Mouse (Mus musculus): ENCODE measurements around the gene Snx6. TPM values are rescaled to one million over a fixed set of nuclear protein-coding genes. Genes with fewer than 3 reads are reported as not detected.
A peak's percentile ranks its signal among the peaks of the same experiment; 100 is the strongest.
"Not testable (repeated sequence)": the region's sequence is repeated elsewhere in the genome, so short reads cannot be mapped to it uniquely, and the experiment has no call there.

The Snx6 gene
- polyA plus RNA-seq, 1 experiment from 2014 or later, result 259 TPM

- Histone ChIP-seq H3K9me3 (replicated peaks; ENCODE audit: low read length) (no peaks in the 10 kb centered on the region), H3K4me1 (replicated peaks; ENCODE audit: insufficient read depth, low read length) (0 out of 2 replicates have a peak, but pooled peaks cover 5% of the 10 kb centered on the region), H3K4me2 (ENCODE audit: low read length) (peak overlapping the region; percentile 55), H3K9ac (ENCODE audit: low read depth, low read length) (no peak overlapping the region), H3K27me3 (ENCODE audit: insufficient read depth, low read length) (no peaks in the 10 kb centered on the region), H3K27ac (peak overlapping the region; percentile 54; the same call in 1 of the 2 replicates), H3K4me3 (replicated peaks; ENCODE audit: low read depth, low read length) (peak overlapping the region; percentile 30), H3K36me3 (ENCODE audit: insufficient read depth, low read length) (no peaks in the 10 kb centered on the region)
- WGBS, result 3% methylated on average over 11 of the region's 11 CpGs
- peak; percentile 91 for DNase-seq (ENCODE audit: low spot score)
- ATAC-seq (replicated peaks; ENCODE audit: low FRiP score, low read depth), result peak; percentile 80
- no peak for TF ChIP-seq CTCF (IDR thresholded peaks at IDR 0.05; ENCODE audit: low read depth)
These were observed 39.5 kb upstream of the Snx6 start for GRCm38 (mm10) chr12:54834925-54835447.

- Histone ChIP-seq H3K4me2 (ENCODE audit: low read length) (no peak overlapping the region), H3K9me3 (replicated peaks; ENCODE audit: low read length) (no peaks in the 10 kb centered on the region), H3K36me3 (ENCODE audit: insufficient read depth, low read length) (no peaks in the 10 kb centered on the region), H3K4me1 (replicated peaks; ENCODE audit: insufficient read depth, low read length) (0 out of 2 replicates have a peak, but pooled peaks cover 5% of the 10 kb centered on the region), H3K27ac (no peak overlapping the region), H3K9ac (ENCODE audit: low read depth, low read length) (no peak overlapping the region), H3K4me3 (replicated peaks; ENCODE audit: low read depth, low read length) (no peak overlapping the region), H3K27me3 (ENCODE audit: insufficient read depth, low read length) (no peaks in the 10 kb centered on the region)
- DNase-seq (ENCODE audit: low spot score) (no peak), ATAC-seq (replicated peaks; ENCODE audit: low FRiP score, low read depth) (no peak)
- 59% methylated on average over 9 of the region's 9 CpGs for WGBS
- no peak for TF ChIP-seq CTCF (IDR thresholded peaks at IDR 0.05; ENCODE audit: low read depth)
These were observed 38.4 kb upstream of the Snx6 start for GRCm38 (mm10) chr12:54833856-54834399.

GRCm38 (mm10) chr12:54831927-54832326 is 36.4 kb upstream of the Snx6 start:
- H3K4me3 ChIP-seq (replicated peaks; ENCODE audit: low read depth, low read length); H3K27me3 ChIP-seq (ENCODE audit: insufficient read depth, low read length); H3K9ac ChIP-seq (ENCODE audit: low read depth, low read length); H3K4me1 ChIP-seq (replicated peaks; ENCODE audit: insufficient read depth, low read length); ATAC-seq (replicated peaks; ENCODE audit: low FRiP score, low read depth); DNase-seq (ENCODE audit: low spot score); H3K36me3 ChIP-seq (ENCODE audit: insufficient read depth, low read length); H3K4me2 ChIP-seq (ENCODE audit: low read length); H3K27ac ChIP-seq; H3K9me3 ChIP-seq (replicated peaks; ENCODE audit: low read length): not testable (repeated sequence)
- 79% methylated on average over 1 of the region's 1 CpGs for WGBS

DNA sequence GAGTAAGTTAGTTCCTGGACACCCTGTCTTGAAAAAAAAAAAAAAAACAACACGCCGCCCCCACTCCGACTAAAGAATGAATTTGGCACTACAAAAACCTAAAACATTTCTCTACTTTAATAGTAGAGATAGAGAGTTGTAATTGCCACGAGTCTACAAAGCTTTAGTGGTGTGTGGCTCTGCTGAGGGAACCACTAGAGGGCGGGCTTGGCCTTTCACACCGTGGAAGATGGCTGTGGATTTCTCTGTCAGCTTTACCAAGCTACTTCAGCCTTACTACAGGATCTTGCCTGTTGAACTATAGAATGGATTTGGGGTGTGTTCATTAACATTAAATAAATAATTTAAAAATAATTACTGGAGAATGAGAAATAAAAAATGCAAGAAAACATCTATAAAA is 35.1 kb upstream of the Snx6 start:
- Histone ChIP-seq H3K36me3 (ENCODE audit: insufficient read depth, low read length) (no peaks in the 10 kb centered on the region), H3K27me3 (ENCODE audit: insufficient read depth, low read length) (no peaks in the 10 kb centered on the region), H3K9ac (ENCODE audit: low read depth, low read length) (no peak overlapping the region), H3K27ac (no peak overlapping the region), H3K9me3 (replicated peaks; ENCODE audit: low read length) (no peaks in the 10 kb centered on the region), H3K4me3 (replicated peaks; ENCODE audit: low read depth, low read length) (no peak overlapping the region), H3K4me1 (replicated peaks; ENCODE audit: insufficient read depth, low read length) (0 out of 2 replicates have a peak, but pooled peaks cover 5% of the 10 kb centered on the region), H3K4me2 (ENCODE audit: low read length) (no peak overlapping the region)
- WGBS, result 16% methylated on average over 6 of the region's 6 CpGs
- DNase-seq (ENCODE audit: low spot score) (peak; percentile 90), ATAC-seq (replicated peaks; ENCODE audit: low FRiP score, low read depth) (peak; percentile 71; the same call in 1 of the 2 replicates)
- TF ChIP-seq CTCF (IDR thresholded peaks at IDR 0.05; ENCODE audit: low read depth), result peak; percentile 93

DNA sequence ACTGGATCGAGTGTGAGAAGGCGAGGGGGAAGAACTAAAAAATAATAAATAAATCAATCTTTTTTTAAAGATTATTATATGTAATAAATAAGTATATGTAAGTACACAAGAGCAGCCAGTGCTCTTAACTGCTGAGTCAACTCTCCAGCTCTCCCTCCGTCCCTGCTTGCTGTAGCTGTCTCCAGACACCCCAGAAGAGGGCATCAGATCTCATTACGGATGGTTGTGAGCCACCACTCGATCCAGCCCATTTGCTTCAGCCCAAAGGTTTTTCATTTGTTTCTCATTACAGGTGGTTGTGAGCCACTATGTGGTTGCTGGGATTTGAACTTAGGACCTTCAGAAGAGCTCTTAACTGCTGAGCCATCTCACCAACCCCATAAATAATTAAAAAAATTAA is 34.4 kb upstream of the Snx6 start:
- Histone ChIP-seq H3K27me3 (ENCODE audit: insufficient read depth, low read length) (no peaks in the 10 kb centered on the region), H3K4me1 (replicated peaks; ENCODE audit: insufficient read depth, low read length) (0 out of 2 replicates have a peak, but pooled peaks cover under 1% of the 10 kb centered on the region), H3K36me3 (ENCODE audit: insufficient read depth, low read length) (no peaks in the 10 kb centered on the region), H3K9me3 (replicated peaks; ENCODE audit: low read length) (no peaks in the 10 kb centered on the region), H3K4me2 (ENCODE audit: low read length) (no peak overlapping the region), H3K4me3 (replicated peaks; ENCODE audit: low read depth, low read length) (no peak overlapping the region), H3K9ac (ENCODE audit: low read depth, low read length) (no peak overlapping the region), H3K27ac (no peak overlapping the region)
- WGBS, result 56% methylated on average over 5 of the region's 5 CpGs
- ATAC-seq (replicated peaks; ENCODE audit: low FRiP score, low read depth), result no peak
- no peak; the same call in 1 of the 2 replicates for TF ChIP-seq CTCF (IDR thresholded peaks at IDR 0.05; ENCODE audit: low read depth)
- DNase-seq (ENCODE audit: low spot score), result no peak

- TF ChIP-seq CTCF (IDR thresholded peaks at IDR 0.05; ENCODE audit: low read depth), result no peak
- Histone ChIP-seq H3K9ac (ENCODE audit: low read depth, low read length) (no peak overlapping the region), H3K4me3 (replicated peaks; ENCODE audit: low read depth, low read length) (no peak overlapping the region), H3K27ac (no peak overlapping the region), H3K4me1 (replicated peaks; ENCODE audit: insufficient read depth, low read length) (no peaks in the 10 kb centered on the region; the same call in 1 of the 2 replicates), H3K9me3 (replicated peaks; ENCODE audit: low read length) (no peaks in the 10 kb centered on the region), H3K27me3 (ENCODE audit: insufficient read depth, low read length) (no peaks in the 10 kb centered on the region), H3K36me3 (ENCODE audit: insufficient read depth, low read length) (no peaks in the 10 kb centered on the region), H3K4me2 (ENCODE audit: low read length) (no peak overlapping the region)
- DNase-seq (ENCODE audit: low spot score) (no peak), ATAC-seq (replicated peaks; ENCODE audit: low FRiP score, low read depth) (no peak)
- WGBS, result 68% methylated on average over 1 of the region's 1 CpGs
These were observed 32.5 kb upstream of the Snx6 start for GRCm38 (mm10) chr12:54828043-54828442.

Measured in kidney, postnatal 0 days (tissue).